Mouse (Mus musculus): Measurements from ENCODE around the gene Fbxo36.

Gene Fbxo36

DNA sequence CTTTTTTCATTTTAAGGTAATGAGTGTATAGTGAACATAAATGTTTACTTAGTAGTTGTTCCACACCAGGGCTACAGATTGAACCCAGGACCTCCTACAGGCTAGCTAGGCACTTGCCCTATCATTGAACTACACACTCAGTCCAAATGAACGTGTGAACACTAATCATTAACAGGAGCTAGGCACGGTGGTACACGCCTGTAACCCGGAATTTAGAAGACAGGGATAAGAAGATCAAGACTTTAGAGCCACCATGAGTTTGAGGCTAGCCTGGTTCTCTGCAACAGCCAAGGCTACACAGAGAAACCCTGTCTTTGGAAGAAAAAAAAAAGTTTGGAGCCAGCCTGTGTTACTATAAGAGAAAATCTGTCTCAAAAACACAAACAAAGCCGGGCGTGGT, 20.0 kb downstream of the Fbxo36 start:
- DNase-seq (ENCODE audit: low read depth), result no peak

DNA sequence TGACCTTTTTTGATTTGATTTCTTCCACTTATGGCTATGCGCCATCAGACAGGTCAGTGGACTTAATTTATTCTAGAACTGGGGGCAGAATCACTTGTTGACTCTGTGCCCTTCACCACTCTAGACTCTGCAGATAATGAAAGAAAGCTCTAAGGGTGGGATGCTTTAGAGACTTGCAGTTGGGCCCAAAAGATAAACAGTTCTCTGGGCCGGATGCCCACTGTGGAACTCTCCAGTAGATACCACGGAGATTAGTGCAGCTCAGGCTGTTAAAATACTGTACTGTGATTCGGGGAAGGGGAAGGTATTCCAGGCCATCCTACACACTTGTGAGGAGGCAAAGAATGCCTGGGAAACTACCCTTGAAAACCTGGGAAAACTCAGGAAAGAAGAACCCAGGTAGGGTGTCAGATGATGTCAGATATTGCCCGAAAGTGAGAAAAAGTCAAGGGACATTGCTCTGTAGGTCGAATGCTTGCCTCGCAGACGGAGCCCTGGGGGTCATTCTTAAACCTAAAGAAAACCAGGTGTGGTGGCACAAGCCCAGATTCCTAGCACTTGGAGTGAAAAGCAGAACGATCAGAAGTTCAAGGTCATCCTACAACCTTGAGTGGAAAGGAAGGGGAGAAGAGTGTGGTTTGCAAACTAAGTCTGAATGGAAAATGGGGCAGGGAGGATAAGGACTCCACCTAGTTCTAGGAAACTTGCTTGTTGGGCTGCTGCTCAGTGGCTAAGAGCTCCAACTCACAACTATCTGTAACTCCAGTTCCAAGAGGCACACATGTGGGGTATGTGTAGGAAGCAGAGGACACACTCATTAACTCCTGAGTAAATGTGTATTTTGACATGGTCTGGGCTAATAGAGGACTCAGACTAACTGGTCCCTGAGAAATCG, 21.0 kb downstream of the Fbxo36 start:
- DNase-seq (ENCODE audit: low read depth), result no peak

DNA sequence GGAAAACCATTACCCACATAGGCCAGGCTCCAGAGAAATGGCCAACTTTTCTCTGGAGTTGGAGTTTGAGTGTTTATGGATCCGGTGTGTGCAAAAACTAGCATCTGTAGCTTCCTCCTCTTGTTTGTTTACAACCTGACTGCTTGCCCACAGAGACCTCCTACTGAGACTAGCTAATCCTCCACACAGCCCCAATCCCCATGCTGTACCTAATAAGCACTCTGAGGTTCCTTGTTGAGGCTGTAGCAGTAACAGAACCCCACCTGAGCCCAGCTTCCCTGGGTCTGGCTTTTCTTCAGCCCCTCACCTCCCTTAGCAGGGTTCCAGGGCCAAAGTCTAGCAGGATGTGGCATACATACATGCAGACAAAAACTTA, 21.6 kb downstream of the Fbxo36 start:
- no peak for DNase-seq (ENCODE audit: low read depth)

DNA sequence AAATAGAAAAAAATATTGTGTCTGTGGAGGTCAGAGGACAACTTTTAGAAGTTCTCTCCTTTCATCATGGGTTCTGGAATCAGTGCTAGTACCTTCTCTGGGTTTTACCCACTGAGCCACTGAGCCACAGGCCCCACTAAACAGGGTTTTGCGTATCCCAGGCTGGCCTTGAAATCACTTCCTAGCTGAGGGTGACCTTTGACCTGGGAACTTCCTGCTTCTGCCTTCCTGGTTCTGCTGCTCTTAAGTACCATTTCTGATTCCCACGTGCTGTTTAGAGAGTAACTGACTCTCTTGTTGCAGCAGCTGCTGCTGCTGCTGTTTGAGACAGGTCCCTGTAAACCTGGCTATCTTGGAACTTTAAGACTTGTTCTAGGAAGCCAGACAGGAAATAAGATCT, 25.0 kb downstream of the Fbxo36 start:
- DNase-seq (ENCODE audit: low read depth), result peak; percentile 41

DNA sequence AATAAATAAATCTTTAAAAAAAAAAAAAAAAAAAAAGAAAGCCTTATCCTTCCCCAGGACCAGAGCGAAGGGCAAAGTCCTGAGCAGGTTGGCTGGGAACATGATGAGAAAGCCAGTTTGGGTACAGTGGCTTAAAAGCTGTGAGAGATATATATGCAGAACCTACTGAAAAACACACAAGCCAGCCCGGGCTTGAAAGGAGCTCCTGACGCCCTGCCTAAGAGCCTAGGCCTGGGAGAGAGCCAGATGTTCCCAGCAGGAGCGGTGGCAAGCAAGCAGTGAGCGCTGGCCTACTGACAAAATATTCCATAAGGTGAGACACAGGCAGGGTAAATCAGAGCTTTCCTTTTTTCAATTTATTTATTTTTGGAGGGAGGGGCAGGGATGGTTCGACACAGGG, 26.6 kb downstream of the Fbxo36 start:
- DNase-seq (ENCODE audit: low read depth), result no peak

DNA sequence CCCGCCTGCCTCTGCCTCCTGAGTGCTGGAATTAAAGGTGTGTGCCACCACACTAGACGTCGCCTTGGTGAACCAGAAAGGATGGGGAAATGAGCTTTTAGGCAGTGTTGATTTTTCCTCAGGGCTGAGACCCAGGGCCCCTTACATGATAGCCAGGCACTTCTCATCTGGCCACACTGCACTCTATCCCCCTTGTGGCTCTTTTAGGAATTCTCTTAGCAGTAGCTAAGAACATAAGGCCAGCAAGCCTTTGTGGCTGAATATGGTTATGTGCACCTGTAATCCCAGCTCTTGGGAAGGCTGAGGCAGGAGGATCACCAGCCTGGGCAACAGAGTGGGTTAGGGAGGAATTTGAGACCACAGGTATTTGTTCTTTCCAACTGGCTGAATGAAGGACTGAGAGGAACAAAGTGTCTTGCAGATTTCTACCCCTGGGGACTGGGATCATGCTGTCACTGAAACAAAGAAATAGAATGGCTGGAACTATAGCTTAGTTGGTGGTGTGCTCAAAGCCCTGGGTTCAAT, 27.1 kb downstream of the Fbxo36 start:
- peak; percentile 21 for DNase-seq (ENCODE audit: low read depth)

DNA sequence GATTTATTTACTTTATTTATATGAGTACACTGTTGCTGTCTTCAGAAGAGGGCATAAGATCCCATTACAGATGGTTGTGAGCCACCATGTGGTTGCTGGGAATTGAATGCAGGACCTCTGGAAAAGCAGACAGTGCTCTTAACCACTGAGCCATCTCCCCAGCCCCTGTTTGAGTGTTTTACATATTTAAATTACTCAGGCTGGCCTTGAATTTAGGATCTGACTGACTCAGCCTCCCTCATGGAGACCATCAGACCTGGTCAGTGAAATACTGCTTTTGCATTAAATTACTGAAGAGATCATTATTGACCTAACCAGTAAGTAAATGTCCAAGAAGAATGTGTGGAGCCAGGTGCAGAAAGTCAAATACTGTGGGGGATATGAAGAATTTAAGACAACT, 28.7 kb downstream of the Fbxo36 start:
- DNase-seq (ENCODE audit: low read depth), result no peak

DNA sequence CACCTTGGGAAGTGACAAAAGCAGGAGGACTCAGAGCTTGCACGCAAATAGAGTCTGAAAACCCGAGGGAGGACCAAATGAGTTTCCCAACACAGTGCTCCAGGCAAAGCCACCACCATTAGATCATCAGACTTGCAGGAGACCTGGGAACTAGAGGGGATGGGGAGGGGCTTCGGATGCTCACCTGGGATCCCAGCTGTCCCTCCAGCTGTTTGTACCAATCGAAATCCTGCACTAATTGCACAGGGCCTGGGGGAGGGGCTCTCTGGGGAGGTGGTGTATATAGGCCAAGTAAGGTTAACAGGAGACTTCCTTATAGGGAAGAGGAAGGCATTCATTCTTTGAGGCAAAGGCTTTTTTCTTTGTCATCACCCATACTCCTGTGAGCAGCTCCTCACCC, 29.2 kb downstream of the Fbxo36 start:
- no peak for DNase-seq (ENCODE audit: low read depth)

DNA sequence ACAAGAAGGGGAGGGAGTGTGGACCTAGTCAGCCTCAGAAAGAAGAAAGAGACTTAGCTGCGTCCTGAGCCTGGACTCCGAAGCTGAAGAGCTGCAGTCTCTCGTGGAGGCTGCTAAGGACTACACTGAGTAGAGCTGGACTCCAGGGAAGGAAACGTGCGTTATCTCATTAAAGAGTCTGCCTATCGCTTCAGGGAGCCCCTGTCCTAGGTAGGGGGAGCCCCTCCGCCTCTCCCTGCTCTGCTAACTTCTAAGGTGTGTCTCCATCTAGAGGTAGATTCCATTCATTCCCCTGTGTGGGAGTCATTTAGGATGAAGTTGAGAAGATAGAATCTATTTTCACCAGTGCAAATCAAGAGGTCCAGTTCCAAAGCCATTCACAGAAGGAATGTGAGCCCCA, 29.9 kb downstream of the Fbxo36 start:
- DNase-seq (ENCODE audit: low read depth), result no peak

DNA sequence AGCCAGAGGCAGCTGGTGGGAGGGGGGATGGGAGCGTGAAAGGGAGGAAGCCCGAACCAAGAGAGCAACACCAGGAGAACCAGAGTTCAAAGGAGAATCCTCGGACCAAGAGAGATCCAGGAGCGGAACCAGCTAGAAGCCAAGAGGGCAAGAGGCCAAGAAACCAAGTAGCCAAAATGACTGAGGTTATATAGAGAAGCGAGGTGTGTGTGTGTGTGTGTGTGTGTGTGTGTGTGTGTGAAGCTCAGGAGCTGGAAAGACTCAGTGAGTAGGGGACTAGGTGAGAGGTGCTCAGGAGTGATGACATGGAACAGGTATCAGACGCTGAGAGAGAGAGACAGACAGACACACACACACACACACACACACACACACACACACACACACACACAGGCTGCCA, 31.5 kb downstream of the Fbxo36 start:
- no peak for DNase-seq (ENCODE audit: low read depth)

DNA sequence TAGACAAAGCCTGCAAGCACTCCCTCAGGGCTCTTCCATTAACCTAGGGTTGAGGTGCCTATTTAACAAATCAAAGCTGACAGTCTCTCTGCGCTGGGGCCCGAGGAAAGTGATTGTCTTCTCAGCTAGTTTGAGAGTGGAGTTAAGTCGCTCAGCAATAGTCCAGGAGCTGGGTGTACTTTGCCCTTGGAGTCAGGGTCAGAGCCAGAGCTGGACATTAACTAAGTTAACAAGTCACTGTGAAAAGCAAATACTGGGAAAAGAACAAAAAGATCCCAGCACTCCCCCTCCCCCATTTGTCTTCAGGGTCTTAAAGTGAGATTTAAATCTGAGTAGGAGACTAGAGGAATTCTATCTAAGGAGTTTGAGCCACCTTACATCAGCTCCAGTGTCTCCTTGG, 32.5 kb downstream of the Fbxo36 start:
- no peak for DNase-seq (ENCODE audit: low read depth)

DNA sequence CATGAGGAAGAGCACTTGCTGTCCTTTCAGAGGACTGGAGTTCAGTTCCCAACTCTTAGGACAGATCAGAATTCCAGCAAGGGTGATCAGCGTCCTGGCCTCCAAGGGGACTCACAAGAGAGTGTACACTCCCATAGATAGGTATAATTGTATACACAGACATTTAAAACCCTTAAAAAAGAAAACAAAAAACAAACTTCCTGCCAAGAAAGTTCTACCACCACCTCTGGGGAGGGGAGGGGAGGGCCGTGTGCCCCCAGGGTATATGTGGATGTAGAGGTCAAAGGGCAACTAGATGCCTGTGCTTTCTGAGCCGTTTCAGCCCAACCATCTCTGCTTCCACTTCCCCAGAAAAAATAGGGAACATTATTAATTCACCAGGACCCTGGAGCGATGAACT, 33.3 kb downstream of the Fbxo36 start:
- no peak for DNase-seq (ENCODE audit: low read depth)

DNA sequence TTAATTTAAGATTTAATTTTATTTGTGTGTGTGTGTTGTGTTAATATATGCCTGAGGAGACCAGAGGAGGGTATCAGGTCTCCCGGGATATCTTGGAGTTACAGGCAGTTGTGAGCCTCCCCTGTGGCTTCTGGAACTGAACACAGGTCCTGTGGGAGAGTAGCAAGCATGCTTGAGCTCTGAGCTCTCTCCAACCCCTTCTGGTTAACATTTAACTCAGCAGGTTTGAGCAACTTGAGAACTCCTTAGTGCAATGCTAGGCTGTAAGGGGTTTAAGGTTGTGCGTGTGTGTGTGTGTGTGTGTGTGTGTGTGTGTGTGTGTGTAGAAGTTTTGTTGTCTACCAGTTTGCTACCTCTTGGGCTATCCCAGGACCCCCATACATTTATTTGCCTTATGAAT, 37.9 kb downstream of the Fbxo36 start:
- no peak for DNase-seq (ENCODE audit: low read depth)

DNA sequence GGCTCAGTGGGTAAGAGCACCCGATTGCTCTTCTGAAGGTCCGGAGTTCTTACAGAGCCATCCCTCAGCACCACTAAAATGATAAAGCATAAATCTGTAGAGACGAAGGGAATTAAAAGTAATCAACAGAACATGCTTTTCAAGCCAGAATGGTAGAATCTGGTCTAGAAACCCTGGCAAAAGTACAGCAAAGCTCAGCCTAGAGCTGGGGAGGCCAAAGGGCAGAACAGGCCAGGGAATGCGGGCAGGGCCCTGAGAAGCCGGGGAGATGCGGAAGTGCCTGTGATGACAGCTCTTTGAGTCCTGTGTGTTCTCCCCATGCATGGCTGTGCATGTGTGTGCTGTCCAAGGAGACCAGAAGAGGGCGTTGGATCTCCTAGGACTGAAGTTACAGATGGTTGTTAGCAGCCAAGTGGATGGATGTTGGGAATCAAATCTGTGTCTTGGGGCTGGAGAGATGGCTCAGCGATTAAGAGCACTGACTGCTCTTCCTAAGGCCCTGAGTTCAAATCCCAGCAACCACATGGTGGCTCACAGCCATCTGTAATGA, 40.0 kb downstream of the Fbxo36 start:
- no peak for DNase-seq (ENCODE audit: low read depth)

DNA sequence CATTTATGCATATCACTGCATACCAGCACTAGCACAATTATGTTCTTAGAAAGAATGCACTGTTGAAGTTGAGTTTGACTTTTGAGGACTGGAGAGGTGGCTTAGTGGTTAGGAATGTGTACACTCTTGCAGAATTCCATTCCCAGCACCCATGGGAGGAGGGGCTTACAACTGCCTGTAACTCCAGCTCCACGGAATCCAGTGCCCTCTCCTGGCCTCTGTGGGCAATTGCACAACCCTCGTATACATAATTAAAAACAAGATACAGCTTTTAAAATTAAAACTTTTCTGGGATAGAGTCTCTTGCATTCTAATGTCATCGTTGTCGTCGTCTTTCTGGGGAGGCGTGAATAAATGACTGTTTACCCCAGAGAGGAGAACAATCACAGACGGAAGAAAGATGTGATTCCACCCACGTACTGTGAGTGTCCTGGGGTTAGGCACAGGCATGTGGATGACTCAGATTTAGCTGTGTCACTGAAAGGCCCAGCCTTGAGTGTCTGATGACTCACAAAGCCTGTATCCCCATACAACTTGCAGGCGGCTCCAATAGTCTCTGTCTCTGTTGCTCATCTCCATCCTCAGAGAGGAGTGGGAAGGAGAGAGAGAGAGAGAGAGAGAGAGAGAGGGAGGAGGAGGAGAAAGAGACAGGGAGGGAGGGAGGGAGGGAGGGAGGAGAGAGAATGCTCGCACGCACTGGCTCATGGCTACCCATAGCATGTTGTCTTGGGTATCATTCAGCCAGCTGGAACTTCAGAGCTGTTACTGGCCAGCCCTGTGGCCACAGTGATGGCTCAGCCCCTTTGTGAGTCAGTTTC, 41.8 kb downstream of the Fbxo36 start:
- DNase-seq (ENCODE audit: low read depth), result peak; percentile 86

DNA sequence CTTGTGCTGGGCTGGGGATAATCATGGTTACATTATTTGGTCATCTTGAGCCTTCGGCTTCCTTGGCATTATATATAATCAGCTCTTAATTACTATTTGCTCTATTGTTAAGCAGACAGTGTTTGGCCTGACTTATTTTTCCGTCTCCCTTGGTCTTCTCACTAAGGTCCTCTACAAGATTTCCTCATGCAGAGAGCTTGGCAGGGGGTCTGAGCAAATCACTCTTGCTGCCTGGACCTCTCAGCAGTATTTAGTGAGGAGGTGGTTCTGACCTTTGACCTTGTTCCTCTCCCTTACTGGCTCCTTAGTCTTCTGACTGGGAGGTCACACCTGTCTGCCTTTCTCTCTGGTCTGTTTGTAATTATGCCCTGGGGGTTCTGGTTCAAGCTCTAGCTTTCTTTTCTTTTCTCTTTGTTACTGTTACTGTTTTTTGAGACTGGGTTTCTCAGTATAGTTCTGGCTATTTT, 42.5 kb downstream of the Fbxo36 start:
- no peak for DNase-seq (ENCODE audit: low read depth)

DNA sequence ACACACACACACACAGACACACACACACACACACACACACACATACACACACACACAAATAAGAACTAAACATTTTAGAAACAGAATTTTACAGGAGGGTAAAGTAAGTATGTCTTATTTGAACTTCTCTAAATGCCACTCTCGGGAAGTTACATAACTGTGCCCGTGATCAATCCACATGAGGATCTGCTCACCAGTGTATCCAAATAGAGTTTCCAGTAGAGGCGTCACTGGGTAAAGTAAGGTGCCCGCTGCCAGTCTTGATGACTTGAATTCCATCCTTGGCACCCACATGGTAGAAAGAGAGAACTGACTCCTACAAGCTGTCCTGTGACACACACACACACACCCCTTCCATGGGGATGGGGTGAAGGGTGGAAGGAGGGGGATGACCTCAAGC, 43.3 kb downstream of the Fbxo36 start:
- DNase-seq (ENCODE audit: low read depth), result no peak

DNA sequence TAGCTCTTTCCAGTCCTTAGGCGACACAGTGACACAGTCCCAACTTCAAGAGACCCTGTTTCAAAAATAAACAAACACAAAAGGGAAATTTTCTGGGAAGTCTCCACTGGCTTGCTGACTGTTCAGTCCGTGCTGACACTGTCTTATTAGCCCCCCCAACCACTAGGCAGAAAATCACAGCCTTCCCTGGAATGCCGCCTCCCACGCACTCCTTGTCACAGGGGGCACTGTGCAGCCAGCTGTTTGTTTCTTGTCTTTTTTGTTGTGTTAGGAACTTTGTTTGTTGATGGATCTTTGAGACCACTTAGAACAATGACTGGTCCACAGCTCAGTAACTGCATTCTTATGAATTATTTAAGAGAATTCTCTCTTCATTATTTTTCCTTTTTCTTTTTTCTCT, 44.2 kb downstream of the Fbxo36 start:
- DNase-seq (ENCODE audit: low read depth), result no peak

DNA sequence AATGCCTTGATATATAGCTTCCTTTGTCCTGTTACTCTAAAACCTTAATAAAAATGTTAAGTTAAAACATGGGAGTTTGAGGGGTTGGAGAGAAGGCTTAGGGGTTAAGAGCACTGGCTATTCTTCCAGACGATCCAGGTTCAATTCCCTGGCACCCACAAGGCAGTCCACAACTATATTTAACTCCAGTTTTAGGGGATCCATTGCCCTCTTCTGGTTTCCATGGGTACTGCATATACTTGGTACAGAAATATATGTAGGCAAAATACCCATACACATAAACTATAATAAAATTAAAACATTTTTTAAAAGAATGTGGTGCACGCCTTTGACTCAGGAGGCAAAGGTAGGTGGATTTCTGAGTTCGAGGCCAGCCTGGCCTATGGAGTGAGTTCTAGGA, 45.5 kb downstream of the Fbxo36 start:
- peak; percentile 61 for DNase-seq (ENCODE audit: low read depth)

DNA sequence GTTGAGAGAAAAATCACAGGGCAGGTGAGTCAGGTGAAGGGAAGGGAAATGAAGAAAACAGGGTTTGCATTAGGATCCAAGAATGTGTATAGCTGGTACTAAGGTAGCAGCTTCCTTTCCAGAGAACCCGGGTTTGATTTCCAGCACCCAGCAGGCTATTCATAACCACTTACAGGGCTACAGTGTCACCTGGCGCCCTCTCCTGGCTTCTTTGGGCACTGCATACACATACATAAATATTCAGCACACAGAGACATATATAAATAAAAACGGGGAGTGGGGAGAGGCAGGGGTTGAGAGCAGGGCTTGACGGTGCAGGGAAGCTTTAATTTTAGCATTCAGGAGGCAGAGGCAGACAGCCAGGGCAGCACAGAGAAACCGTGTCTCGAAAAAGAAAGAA, 46.3 kb downstream of the Fbxo36 start:
- DNase-seq (ENCODE audit: low read depth), result peak; percentile 22

DNA sequence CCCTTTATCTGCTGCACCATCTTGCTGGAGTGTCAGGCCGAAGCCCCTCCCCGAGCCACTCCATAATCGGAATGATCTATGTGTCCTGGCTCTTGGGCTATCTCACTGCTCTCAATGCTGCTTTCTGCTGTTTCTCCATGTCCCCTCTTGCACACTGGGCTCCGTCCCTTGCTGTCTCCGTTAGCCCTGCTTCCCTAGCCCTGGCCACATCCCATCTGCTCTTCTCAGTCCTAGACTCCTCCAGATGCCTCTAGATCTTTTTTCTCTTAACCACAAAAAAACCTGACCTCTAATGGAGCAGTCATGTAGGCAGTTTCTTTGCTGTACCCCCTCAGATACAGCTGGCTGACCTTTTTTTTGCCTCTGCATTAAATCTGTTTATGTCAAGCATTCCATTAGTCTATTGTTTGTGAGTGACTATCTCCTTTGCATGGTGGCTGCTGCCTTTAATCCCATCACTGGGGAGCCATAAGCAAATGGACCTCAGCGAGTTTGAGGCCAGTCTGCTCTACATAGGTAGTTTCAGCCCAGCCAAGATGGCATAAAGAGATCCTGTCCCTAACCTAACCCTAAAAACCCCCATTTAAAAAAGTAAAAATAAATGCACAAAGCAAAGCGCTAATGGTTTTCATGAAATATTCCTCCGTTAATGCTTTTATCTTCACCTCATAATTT, 49.8 kb downstream of the Fbxo36 start:
- DNase-seq (ENCODE audit: low read depth), result no peak

DNA sequence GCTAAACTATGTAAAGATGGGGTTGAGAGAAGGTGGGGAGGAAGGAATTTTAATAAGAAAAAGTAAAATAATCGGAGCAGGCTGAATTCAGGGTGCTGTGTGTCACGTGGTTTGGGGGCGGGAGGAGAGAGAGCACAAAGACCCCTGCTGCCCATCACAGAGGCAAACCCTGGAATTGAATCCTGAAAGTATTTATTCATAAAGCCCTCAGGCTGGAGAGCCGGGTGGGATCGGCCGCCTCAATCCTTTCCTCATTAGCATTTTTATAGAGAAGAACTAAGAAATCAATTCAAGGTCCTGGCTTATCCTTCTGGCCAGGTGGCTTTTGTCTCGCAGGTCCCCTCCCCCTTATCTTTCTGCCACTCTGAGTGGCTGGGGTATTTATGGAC, 50.4 kb downstream of the Fbxo36 start:
- no peak for DNase-seq (ENCODE audit: low read depth)

Measured in 416B (cell line).